Mouse (Mus musculus): ENCODE measurements around the gene Iqschfp.

DNA sequence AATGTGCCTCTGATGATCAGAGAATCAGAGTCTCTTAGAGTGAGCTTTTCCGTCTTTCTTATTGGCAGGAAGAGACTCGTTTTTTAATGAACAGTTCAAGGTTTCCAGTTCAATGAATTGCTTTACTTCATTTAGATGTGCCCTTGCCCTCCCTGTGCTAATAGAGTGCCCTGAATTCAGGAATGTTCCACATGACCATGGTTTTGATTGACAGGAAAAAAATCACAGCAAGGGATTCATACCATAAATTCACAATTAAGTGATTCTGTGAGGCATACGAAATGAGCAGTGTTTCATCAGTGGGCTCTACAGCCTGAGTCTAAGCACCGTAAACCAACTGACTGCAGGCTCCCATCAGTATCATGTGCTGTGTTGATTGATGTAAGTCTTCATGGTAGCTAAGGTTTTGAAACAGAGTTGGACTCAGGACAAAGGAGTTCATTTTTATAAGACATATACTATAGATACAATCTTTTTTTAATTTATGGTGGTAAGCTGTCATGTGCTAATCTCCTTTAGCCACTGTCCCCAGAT, 312.0 kb downstream of the Iqschfp start:
- TF ChIP-seq POLR2A (IDR thresholded peaks at IDR 0.05; ENCODE audit: borderline replicate concordance, insufficient read depth, low read length) (no peak), CTCF (IDR thresholded peaks at IDR 0.05; ENCODE audit: borderline replicate concordance, insufficient read depth, low read depth, low read length) (no peak)
